Mouse (Mus musculus) CH12.LX (cell line): ENCODE data around the gene Fer. TPM values are rescaled to one million over a fixed set of nuclear protein-coding genes. Genes with fewer than 3 reads are reported as not detected.

Experiments
- DNase-seq: peaks from one replicate; pipeline ENCODE4 v3.0.0-alpha.2; 2013; ENCODE audit errors: extremely low read depth
- H3K27ac ChIP-seq: 2 replicates; pipeline ENCODE4 v1.5.1; 2012; ENCODE audit warnings: low read depth, mild to moderate bottlenecking, control low read depth, moderate library complexity; ENCODE audit not compliant: insufficient read depth
- H3K27me3 ChIP-seq: replicated peaks from 2 replicates; pipeline ENCODE3; 2012; ENCODE audit warnings: inconsistent platforms
- H3K36me3 ChIP-seq, 2 experiments: replicated peaks in 1 of 2; 2 replicates each; pipeline versions ENCODE3 to v1.6.1; 2012; ENCODE audit warnings: inconsistent platforms in 1 of 2, low read length in 1 of 2, mild to moderate bottlenecking in 1 of 2, mixed read lengths in 1 of 2, moderate library complexity in 1 of 2; ENCODE audit not compliant: control insufficient read depth in 1 of 2, insufficient read depth in 1 of 2
- H3K4me1 ChIP-seq, 2 experiments: 2 replicates each; pipeline ENCODE4 v1.6.1; 2012; ENCODE audit warnings: inconsistent platforms in 1 of 2, moderate library complexity in 1 of 2; ENCODE audit not compliant: insufficient read depth in 2 of 2, control insufficient read depth in 1 of 2
- H3K4me2 ChIP-seq: 2 replicates; pipeline ENCODE4 v1.6.1; 2012; ENCODE audit warnings: low read depth, mild to moderate bottlenecking, control low read depth; ENCODE audit not compliant: poor library complexity, insufficient read depth, severe bottlenecking
- H3K4me3 ChIP-seq, 3 experiments: fragments of 150-350 bp in 1 of 3; sonication (generic) in 1 of 3; replicated peaks in 1 of 3; 2 replicates each; pipeline versions ENCODE3 to v1.5.1; 2011 to 2012; ENCODE audit warnings: low read depth in 2 of 3, low read length in 2 of 3, mild to moderate bottlenecking in 2 of 3, moderate library complexity in 2 of 3, control low read depth in 1 of 3, improper control_type of control experiment in 1 of 3, inconsistent platforms in 1 of 3, mixed read lengths in 1 of 3; ENCODE audit not compliant: poor library complexity in 1 of 3
- H3K79me2 ChIP-seq: replicated peaks from 2 replicates; pipeline ENCODE4 v1.6.1; 2012; ENCODE audit warnings: mild to moderate bottlenecking, moderate library complexity; ENCODE audit not compliant: control insufficient read depth, poor library complexity, insufficient read depth, severe bottlenecking; ENCODE audit errors: extremely low read depth
- H3K9ac ChIP-seq: 2 replicates; pipeline ENCODE4 v1.6.1; 2012; ENCODE audit warnings: low read depth, mild to moderate bottlenecking, control low read depth, moderate library complexity; ENCODE audit not compliant: insufficient read depth
- H3K9me3 ChIP-seq: replicated peaks from 2 replicates; pipeline ENCODE3; 2012; ENCODE audit warnings: low read length, inconsistent platforms, mixed read lengths
- BHLHE40 ChIP-seq: IDR thresholded peaks from 2 replicates; pipeline ENCODE4 v1.6.1; 2011; ENCODE audit warnings: mild to moderate bottlenecking, low read depth, low read length, improper control_type of control experiment
- CTCF ChIP-seq, 2 experiments: IDR thresholded peaks in 1 of 2; conservative IDR thresholded peaks in 1 of 2; 2 replicates each; pipeline ENCODE4 v1.5.1; 2011 to 2012; ENCODE audit warnings: low read depth in 2 of 2, low read length in 2 of 2, improper control_type of control experiment in 1 of 2, inconsistent platforms in 1 of 2, mild to moderate bottlenecking in 1 of 2, moderate library complexity in 1 of 2
- E2F4 ChIP-seq: IDR thresholded peaks from 2 replicates; pipeline ENCODE4 v1.6.1; 2011; ENCODE audit warnings: low read depth, low read length, improper control_type of control experiment; ENCODE audit not compliant: insufficient replicate concordance
- EP300 ChIP-seq: IDR thresholded peaks from 2 replicates; pipeline ENCODE4 v1.6.1; 2011; ENCODE audit warnings: low read length, improper control_type of control experiment
- JUN ChIP-seq: IDR thresholded peaks from 2 replicates; pipeline ENCODE4 v1.6.1; 2011; ENCODE audit warnings: low read depth, mild to moderate bottlenecking, low read length, improper control_type of control experiment, moderate library complexity; ENCODE audit not compliant: insufficient read depth
- MAX ChIP-seq: IDR thresholded peaks from 2 replicates; pipeline ENCODE4 v1.6.1; 2011; ENCODE audit warnings: low read length, improper control_type of control experiment
- PAX5 ChIP-seq: IDR thresholded peaks from 2 replicates; pipeline ENCODE4 v1.6.1; 2012; ENCODE audit warnings: low read length, inconsistent platforms, mixed read lengths
- POLR2AphosphoS2 ChIP-seq: IDR thresholded peaks from 2 replicates; pipeline ENCODE4 v1.6.1; 2011; ENCODE audit warnings: low read depth, low read length, improper control_type of control experiment
- RCOR1 ChIP-seq: conservative IDR thresholded peaks from 2 replicates; pipeline ENCODE4 v1.6.1; 2012; ENCODE audit warnings: low read depth, mild to moderate bottlenecking, inconsistent platforms, low read length, improper control_type of control experiment
- SIN3A ChIP-seq: IDR thresholded peaks from 2 replicates; pipeline ENCODE4 v1.6.1; 2012; ENCODE audit warnings: low read length, improper control_type of control experiment, inconsistent platforms
- USF1 ChIP-seq: IDR thresholded peaks from 2 replicates; pipeline ENCODE4 v1.6.1; 2014; ENCODE audit warnings: low read depth, mild to moderate bottlenecking, inconsistent platforms, low read length, improper control_type of control experiment
- ZC3H11A ChIP-seq: IDR thresholded peaks from 2 replicates; pipeline ENCODE4 v1.6.1; 2012; ENCODE audit warnings: low read depth, mild to moderate bottlenecking, inconsistent platforms, low read length, improper control_type of control experiment
- ZNF384 ChIP-seq: IDR thresholded peaks from 2 replicates; pipeline ENCODE4 v1.6.1; 2012; ENCODE audit warnings: low read depth, low read length, improper control_type of control experiment, inconsistent platforms
- dilution Hi-C: fragments of 300-500 bp; cut with MboI; formaldehyde crosslinking; loops from 2 replicates; pipeline ENCODE4 v1.14.3; 2020; ENCODE audit warnings: low sequenced_read_pairs; ENCODE audit not compliant: extremely low pct_unique_long_range_greater_than_20kb, extremely low pct_ligation_motif_present
- in situ Hi-C: fragments of 300-500 bp; cut with MboI; formaldehyde crosslinking; loops from 3 replicates; pipeline ENCODE4 v1.14.3; 2019; ENCODE audit warnings: low sequenced_read_pairs, low pct_ligation_motif_present, low pct_unique_long_range_greater_than_20kb, mixed read lengths
- polyA plus RNA-seq: library from polyadenylated mRNA; unstranded; fragments of >175 nt; gene quantifications from 2 replicates; pipeline ENCODE4 v1.2.1, GENCODE M21; 2012; ENCODE audit warnings: low read depth; ENCODE audit not compliant: insufficient read length
- total RNA-seq, 2 experiments: library from RNA; depleted of rRNA; stranded (reverse); fragments of 300-350 nt in 1 of 2; fragments of >200 nt in 1 of 2; gene quantifications; 2 replicates each; pipeline ENCODE4 v1.2.3; 2012 to 2014

The Fer gene
- total and polyA plus RNA-seq, 3 experiments, result 4.3 to 4.9 (median 4.5) TPM

- no peak for DNase-seq
- Histone ChIP-seq H3K36me3 (no peaks in the 10 kb centered on the region), H3K9ac (no peak overlapping the region), H3K4me1 (no peaks in the 10 kb centered on the region), H3K27me3 (no peaks in the 10 kb centered on the region), H3K79me2 (no peaks in the 10 kb centered on the region), H3K9me3 (no peaks in the 10 kb centered on the region), H3K4me3 (no peak overlapping the region), H3K4me2 (no peak overlapping the region), H3K27ac (no peak overlapping the region)
- in situ Hi-C loops (no loop called here), dilution Hi-C loops (no loop called here)
- TF ChIP-seq CTCF (conservative IDR thresholded peaks at IDR 0.05 in 1 of 2, IDR thresholded peaks at IDR 0.05 in 1 of 2; ENCODE audit: low read depth in 2 of 2, low read length in 2 of 2) (no peak), ZC3H11A (no peak)
These were observed 260.9 kb downstream of the Fer start for GRCm38 (mm10) chr17:64123732-64124131.

- dilution Hi-C loops (no loop called here), in situ Hi-C loops (no loop called here)
- Histone ChIP-seq H3K27me3 (no peaks in the 10 kb centered on the region), H3K27ac (no peak overlapping the region), H3K4me3 (no peak overlapping the region), H3K9me3 (no peaks in the 10 kb centered on the region), H3K79me2 (no peaks in the 10 kb centered on the region), H3K4me2 (no peak overlapping the region), H3K4me1 (peaks cover 3 to 9% of the 10 kb centered on the region in 2 experiments), H3K36me3 (no peaks in the 10 kb centered on the region), H3K9ac (no peak overlapping the region)
- DNase-seq, result no peak
- TF ChIP-seq JUN (no peak), E2F4 (no peak), USF1 (no peak), SIN3A (no peak), RCOR1 (no peak), ZNF384 (no peak), POLR2AphosphoS2 (no peak), MAX (no peak), PAX5 (no peak)
These were observed 264.0 kb downstream of the Fer start for GRCm38 (mm10) chr17:64126904-64127303.

DNA sequence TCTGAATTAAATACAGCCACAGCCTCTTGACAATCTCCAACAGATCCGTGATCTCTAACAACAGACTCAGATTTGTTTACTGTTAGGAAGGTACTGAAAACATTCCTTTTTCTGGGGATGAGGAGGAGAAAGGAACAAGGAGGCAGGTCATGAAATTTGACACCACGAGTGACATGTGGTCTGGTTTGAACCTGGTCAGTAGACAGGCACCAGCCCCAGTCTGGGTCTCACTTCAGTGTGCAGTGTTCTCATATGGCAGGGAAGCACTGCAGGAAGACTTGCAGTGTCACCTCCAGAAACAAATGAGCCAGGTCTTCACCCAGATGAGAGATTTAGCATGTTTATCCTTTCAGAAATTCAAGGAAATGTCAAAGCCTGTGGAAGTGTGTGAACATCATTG is 266.9 kb downstream of the Fer start:
- dilution Hi-C loops, result no loop called here
- H3K4me3 ChIP-seq, result no peak overlapping the region

More for the DNA sequence above, 266.9 kb downstream of the Fer start:
- no peaks in the 10 kb centered on the region for H3K27me3 ChIP-seq
- in situ Hi-C loops, result no loop called here
- H3K4me2 ChIP-seq, result no peak overlapping the region
- TF ChIP-seq EP300, result no peak
- no peak for TF ChIP-seq BHLHE40
- peaks cover 3 to 9% of the 10 kb centered on the region in 2 experiments for H3K4me1 ChIP-seq
- DNase-seq, result no peak
- no peaks in the 10 kb centered on the region for H3K79me2 ChIP-seq
- no peak overlapping the region for H3K27ac ChIP-seq
- no peaks in the 10 kb centered on the region for H3K9me3 ChIP-seq
- H3K9ac ChIP-seq, result no peak overlapping the region
- H3K36me3 ChIP-seq, result no peaks in the 10 kb centered on the region
